Mouse (Mus musculus) frontal cortex, postnatal 36 days (tissue): Measurements from ENCODE around the gene Ctsh.
"Not testable (repeated sequence)": the region's sequence is repeated elsewhere in the genome, so short reads cannot be mapped to it uniquely, and the experiment has no call there.

Experiments used
- DNase-seq, 2 experiments: peaks; one replicate each; pipeline ENCODE4 v3.0.0; 2022; ENCODE audit warnings: low spot score in 2 of 2

Gene Ctsh

GRCm38 (mm10) chr9:90053852-90054251 lies at the start of gene Ctsh:
Gene Ctsh, plus strand, starts transcription at chr9:90054152.
- DNase-seq: no peak

GRCm38 (mm10) chr9:90006432-90006831 lies 47.5 kb upstream of the Ctsh start:
- DNase-seq: no peak

- no peak for DNase-seq
Measured at GRCm38 (mm10) chr9:90007094-90007493, 46.9 kb upstream of the Ctsh start.

- no peak for DNase-seq
Measured at GRCm38 (mm10) chr9:90008138-90008537, 45.8 kb upstream of the Ctsh start.

GRCm38 (mm10) chr9:90011849-90012248 lies 42.1 kb upstream of the Ctsh start:
- DNase-seq: no peak

- DNase-seq: no peak
Measured at GRCm38 (mm10) chr9:90014649-90015048, 39.3 kb upstream of the Ctsh start.

- no peak for DNase-seq
Measured at GRCm38 (mm10) chr9:90016204-90016603, 37.7 kb upstream of the Ctsh start.

- DNase-seq: peak; percentile 34 to 70
Measured at GRCm38 (mm10) chr9:90020866-90021265, 33.1 kb upstream of the Ctsh start.

GRCm38 (mm10) chr9:90021442-90021841 lies 32.5 kb upstream of the Ctsh start:
- DNase-seq: no peak

- DNase-seq: no peak
Measured at GRCm38 (mm10) chr9:90027709-90028108, 26.2 kb upstream of the Ctsh start.

- DNase-seq: no peak
Measured at GRCm38 (mm10) chr9:90033922-90034321, 20.0 kb upstream of the Ctsh start.

GRCm38 (mm10) chr9:90035168-90035567 lies 18.8 kb upstream of the Ctsh start:
- no peak for DNase-seq

- no peak for DNase-seq
Measured at GRCm38 (mm10) chr9:90035794-90036193, 18.2 kb upstream of the Ctsh start.

- DNase-seq: no peak
Measured at GRCm38 (mm10) chr9:90036313-90036712, 17.6 kb upstream of the Ctsh start.

GRCm38 (mm10) chr9:90038535-90038934 lies 15.4 kb upstream of the Ctsh start:
- no peak for DNase-seq

- no peak for DNase-seq
Measured at GRCm38 (mm10) chr9:90040916-90041315, 13.0 kb upstream of the Ctsh start.

GRCm38 (mm10) chr9:90041556-90041955 lies 12.4 kb upstream of the Ctsh start:
- DNase-seq: no peak

GRCm38 (mm10) chr9:90042906-90043305 lies 11.0 kb upstream of the Ctsh start:
- not testable (repeated sequence) for DNase-seq

GRCm38 (mm10) chr9:90045191-90045590 lies 8.8 kb upstream of the Ctsh start:
- DNase-seq: no peak

- no peak for DNase-seq
Measured at GRCm38 (mm10) chr9:90047937-90048627, 5.9 kb upstream of the Ctsh start.

- DNase-seq: no peak
Measured at GRCm38 (mm10) chr9:90054371-90055145, 606 bp downstream of the Ctsh start.

GRCm38 (mm10) chr9:90055409-90055808 lies 1.5 kb downstream of the Ctsh start:
- no peak for DNase-seq

- no peak for DNase-seq
Measured at GRCm38 (mm10) chr9:90055911-90056310, 2.0 kb downstream of the Ctsh start.
